Mouse (Mus musculus) embryonic facial prominence, embryonic 13.5 days (tissue): ENCODE results near the gene Mlh3. TPM values are rescaled to one million over a fixed set of nuclear protein-coding genes. Genes with fewer than 3 reads are reported as not detected.

Source experiments
- ATAC-seq: fragments of 200-750 bp; cut with Nextera tagmentation; 2 replicates; pipeline ENCODE4 v1.8.0; 2017; ENCODE audit warnings: low read depth; ENCODE audit not compliant: insufficient number of reproducible peaks, insufficient read depth, low FRiP score, low TSS enrichment
- H3K27ac ChIP-seq: fragments of 300-500 bp; sonication (generic); 2 replicates; pipeline ENCODE4 v1.5.1; 2015; ENCODE audit warnings: moderate library complexity, mild to moderate bottlenecking, inconsistent platforms
- H3K27me3 ChIP-seq: fragments of 300-500 bp; sonication (generic); 2 replicates; pipeline ENCODE4 v1.6.1; 2015; ENCODE audit warnings: mild to moderate bottlenecking, inconsistent platforms
- H3K36me3 ChIP-seq: fragments of 300-500 bp; sonication (generic); 2 replicates; pipeline ENCODE4 v1.6.1; 2015; ENCODE audit warnings: mild to moderate bottlenecking, inconsistent platforms
- H3K4me1 ChIP-seq: fragments of 300-500 bp; sonication (generic); 2 replicates; pipeline ENCODE4 v1.6.1; 2015; ENCODE audit warnings: inconsistent platforms
- H3K4me2 ChIP-seq: fragments of 300-500 bp; sonication (generic); 2 replicates; pipeline ENCODE4 v1.6.1; 2015; ENCODE audit warnings: moderate library complexity, mild to moderate bottlenecking, inconsistent platforms
- H3K4me3 ChIP-seq: fragments of 300-500 bp; sonication (generic); 2 replicates; pipeline ENCODE4 v1.5.1; 2015; ENCODE audit warnings: mild to moderate bottlenecking, inconsistent platforms
- H3K9ac ChIP-seq: fragments of 300-500 bp; sonication (generic); 2 replicates; pipeline ENCODE4 v1.6.1; 2015; ENCODE audit warnings: mild to moderate bottlenecking, inconsistent platforms
- H3K9me3 ChIP-seq: fragments of 300-500 bp; sonication (generic); 2 replicates; pipeline ENCODE4 v1.6.1; 2016; ENCODE audit warnings: inconsistent platforms
- WGBS: fragments of 180-500 bp; shearing (Covaris S2); methylation state at CpG from one replicate; pipeline ENCODE4 v1.1.7; 2015; ENCODE audit warnings: mixed read lengths; 5-methylcytosine and 5-hydroxymethylcytosine counted together
- polyA plus RNA-seq: library from polyadenylated mRNA; unstranded; fragments of >200 nt; fragmentation: Nextera tagmentation; extraction: Ambion mirVana; gene quantifications from 2 replicates; pipeline ENCODE4 v1.2.1, GENCODE M21; 2015

Gene Mlh3
- polyA plus RNA-seq, 1 experiment from 2014 or later = 9.2 TPM

DNA sequence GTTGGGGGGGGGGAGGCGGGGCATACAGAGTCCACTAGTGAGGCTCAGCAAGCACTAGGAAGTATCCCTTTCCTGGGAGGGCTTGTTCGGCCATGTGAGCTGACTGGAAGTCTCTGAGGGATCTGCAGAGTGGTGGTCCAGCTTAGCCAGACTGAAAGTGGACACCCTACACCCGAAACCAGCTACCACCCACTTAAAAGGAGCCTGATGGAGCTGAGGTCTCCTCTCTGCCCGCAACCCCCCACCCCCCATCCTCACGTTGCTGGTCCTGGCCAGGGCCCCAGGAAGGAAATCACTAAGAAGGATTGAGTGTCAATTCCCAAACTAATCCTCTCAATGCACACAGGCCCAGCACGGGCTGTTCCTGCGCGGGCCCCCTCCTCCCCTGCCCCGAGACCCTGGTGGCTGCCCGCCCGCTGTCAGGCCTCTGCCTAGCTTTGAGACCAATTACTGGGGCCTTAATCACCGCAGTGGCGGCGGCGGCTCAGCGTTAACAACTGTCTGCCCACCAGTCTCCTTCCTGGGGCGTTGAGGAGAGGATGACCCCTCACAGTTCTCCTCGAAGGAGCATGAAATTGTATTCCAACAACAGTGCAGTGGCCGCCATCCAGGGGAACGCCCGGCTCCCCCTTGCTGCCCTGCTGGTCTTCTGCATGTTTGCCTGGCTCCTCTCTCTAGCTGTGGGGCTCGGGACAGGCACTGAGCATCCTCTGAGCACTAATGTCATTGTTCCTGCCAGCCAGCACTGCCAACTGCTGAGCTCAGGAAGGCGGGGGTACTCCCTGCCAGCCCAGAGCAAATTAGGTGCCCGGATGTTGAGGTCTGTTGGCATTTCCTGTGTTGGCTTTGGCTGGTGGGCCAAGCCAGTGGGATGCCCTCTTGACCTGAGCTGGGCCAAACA is 69.2 kb downstream of the Mlh3 start:
- Histone ChIP-seq H3K4me1 (peaks cover 47% of the 10 kb centered on the region), H3K4me2 (peak overlapping the region; percentile 44), H3K4me3 (0 out of 2 replicates have a peak overlapping the region, but pooled peaks have one; percentile 2), H3K9me3 (no peaks in the 10 kb centered on the region), H3K27ac (peak overlapping the region; percentile 77; the same call in 1 of the 2 replicates), H3K9ac (peak overlapping the region; percentile 46), H3K27me3 (peaks cover 32% of the 10 kb centered on the region), H3K36me3 (no peaks in the 10 kb centered on the region)
- WGBS = 10% methylated on average over 24 of the region's 24 CpGs
- ATAC-seq = no peak

DNA sequence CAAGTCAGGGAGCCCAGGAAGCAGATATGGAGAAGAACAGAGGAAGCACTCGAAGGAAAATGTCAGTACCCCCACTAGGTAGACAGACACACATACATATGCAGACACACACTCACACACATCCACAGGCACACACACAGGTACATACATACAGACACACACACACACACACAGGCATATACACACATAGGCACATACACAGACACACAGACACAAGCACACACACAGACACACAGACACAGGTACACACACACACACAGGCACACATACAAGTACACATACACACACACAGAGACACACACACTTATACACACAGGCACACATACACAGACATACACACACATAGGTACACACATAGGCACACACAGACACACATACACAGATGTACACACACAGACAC is 70.4 kb downstream of the Mlh3 start:
- Histone ChIP-seq H3K4me1 (peaks cover 49% of the 10 kb centered on the region), H3K27me3 (peaks cover 35% of the 10 kb centered on the region), H3K36me3 (no peaks in the 10 kb centered on the region), H3K9me3 (no peaks in the 10 kb centered on the region), H3K4me2 (no peak overlapping the region), H3K4me3 (no peak overlapping the region), H3K27ac (no peak overlapping the region), H3K9ac (no peak overlapping the region)
- 72% methylated on average over 1 of the region's 1 CpGs for WGBS
- ATAC-seq = no peak

DNA sequence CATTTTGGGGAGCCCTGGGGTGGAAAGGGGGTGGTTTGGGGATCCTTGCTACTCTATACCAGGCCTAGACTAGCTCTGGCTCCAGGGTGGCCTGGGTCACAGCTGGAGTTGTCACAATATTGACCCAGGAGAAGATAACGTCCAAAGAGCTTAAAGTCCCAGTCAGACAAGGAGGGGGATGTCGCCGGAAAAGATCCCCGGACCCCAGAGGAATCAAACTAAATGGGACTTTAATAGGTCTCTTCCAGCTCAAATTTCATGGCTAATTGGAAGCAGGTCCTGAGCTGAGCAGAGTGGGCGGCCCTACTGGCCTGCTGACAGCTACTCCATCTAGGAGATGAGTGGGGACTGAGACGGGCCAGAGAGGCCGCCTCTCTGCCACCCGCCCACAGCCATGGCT is 72.5 kb downstream of the Mlh3 start:
- Histone ChIP-seq H3K4me3 (no peak overlapping the region), H3K9ac (no peak overlapping the region), H3K4me2 (peak overlapping the region; percentile 10; the same call in 1 of the 2 replicates), H3K9me3 (no peaks in the 10 kb centered on the region), H3K36me3 (no peaks in the 10 kb centered on the region), H3K4me1 (peaks cover 60% of the 10 kb centered on the region), H3K27ac (no peak overlapping the region), H3K27me3 (peaks cover 41% of the 10 kb centered on the region)
- ATAC-seq = no peak
- WGBS = 11% methylated on average over 8 of the region's 8 CpGs

DNA sequence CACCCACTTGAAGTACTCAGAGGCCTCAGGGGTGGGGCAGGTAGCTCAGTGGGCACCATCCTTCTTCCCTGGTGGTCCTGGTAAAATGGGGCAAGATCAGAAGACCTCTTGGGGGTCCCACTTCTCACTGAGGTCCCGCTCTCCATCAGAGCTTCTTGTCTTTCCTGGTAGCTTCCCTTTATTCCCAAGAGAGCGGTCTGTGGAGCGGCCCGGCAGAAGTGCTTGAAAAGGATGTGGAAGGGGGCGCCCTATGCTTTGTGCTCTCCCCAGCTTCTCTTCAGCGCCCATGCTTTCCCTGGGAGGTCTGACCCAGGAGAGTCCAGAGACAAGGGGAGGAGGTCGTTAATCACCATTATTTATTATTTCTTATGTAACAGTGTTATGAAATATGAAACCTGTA is 73.0 kb downstream of the Mlh3 start:
- Histone ChIP-seq H3K36me3 (no peaks in the 10 kb centered on the region), H3K4me2 (no peak overlapping the region), H3K27me3 (peaks cover 45% of the 10 kb centered on the region), H3K4me1 (peaks cover 66% of the 10 kb centered on the region), H3K9me3 (no peaks in the 10 kb centered on the region), H3K27ac (no peak overlapping the region), H3K4me3 (no peak overlapping the region), H3K9ac (no peak overlapping the region)
- WGBS = 64% methylated on average over 7 of the region's 7 CpGs
- no peak for ATAC-seq

DNA sequence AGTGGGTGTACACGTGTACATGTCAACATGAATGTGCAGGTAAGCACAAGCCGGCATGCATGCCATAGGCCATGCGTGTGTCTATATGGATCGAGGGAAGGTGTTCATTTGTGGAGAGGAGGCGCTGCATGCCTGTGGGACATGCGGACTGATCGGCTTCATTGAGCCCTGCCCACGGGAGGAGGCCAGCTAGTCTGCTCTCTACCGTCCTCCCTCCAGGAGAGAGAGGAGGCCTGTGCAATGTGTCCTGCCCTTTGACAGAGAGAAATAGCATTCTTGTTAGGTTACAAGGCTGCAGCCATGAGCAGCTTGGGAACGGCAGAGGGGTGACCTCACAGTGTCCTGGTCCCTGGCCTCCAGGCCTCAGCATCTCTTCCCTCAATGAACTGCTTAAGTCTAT is 74.2 kb downstream of the Mlh3 start:
- Histone ChIP-seq H3K4me1 (peaks cover 58% of the 10 kb centered on the region), H3K9me3 (no peaks in the 10 kb centered on the region), H3K27ac (no peak overlapping the region), H3K36me3 (no peaks in the 10 kb centered on the region), H3K4me3 (no peak overlapping the region), H3K9ac (no peak overlapping the region), H3K27me3 (peaks cover 39% of the 10 kb centered on the region), H3K4me2 (no peak overlapping the region)
- no peak for ATAC-seq
- WGBS = 83% methylated on average over 10 of the region's 10 CpGs

DNA sequence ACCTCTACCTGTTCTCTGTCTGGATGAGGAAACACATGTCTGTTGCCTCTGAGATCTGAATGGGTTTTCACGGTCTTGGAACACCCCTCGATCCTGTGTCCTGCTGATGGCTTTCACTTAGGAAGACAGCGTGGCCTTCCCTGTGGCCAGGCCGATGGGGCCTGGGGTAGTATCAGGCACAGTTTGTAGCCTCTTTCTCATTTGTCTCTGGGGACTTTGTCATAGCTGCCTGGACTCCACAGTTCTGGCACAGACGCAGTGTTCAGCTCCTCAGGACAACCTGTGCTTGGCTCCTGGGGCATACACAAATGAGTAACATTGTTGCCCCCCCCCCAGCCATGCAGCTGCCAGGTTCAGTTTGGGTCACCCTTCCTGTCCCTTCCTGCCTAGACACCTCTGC is 75.3 kb downstream of the Mlh3 start:
- WGBS = 83% methylated on average over 5 of the region's 5 CpGs
- H3K27me3 ChIP-seq = peaks cover 35% of the 10 kb centered on the region
- no peak overlapping the region for H3K9ac ChIP-seq
- no peaks in the 10 kb centered on the region for H3K36me3 ChIP-seq
- H3K27ac ChIP-seq = no peak overlapping the region
- peaks cover 47% of the 10 kb centered on the region for H3K4me1 ChIP-seq
- no peak for ATAC-seq
- no peak overlapping the region for H3K4me3 ChIP-seq
- H3K4me2 ChIP-seq = no peak overlapping the region
- no peaks in the 10 kb centered on the region for H3K9me3 ChIP-seq

DNA sequence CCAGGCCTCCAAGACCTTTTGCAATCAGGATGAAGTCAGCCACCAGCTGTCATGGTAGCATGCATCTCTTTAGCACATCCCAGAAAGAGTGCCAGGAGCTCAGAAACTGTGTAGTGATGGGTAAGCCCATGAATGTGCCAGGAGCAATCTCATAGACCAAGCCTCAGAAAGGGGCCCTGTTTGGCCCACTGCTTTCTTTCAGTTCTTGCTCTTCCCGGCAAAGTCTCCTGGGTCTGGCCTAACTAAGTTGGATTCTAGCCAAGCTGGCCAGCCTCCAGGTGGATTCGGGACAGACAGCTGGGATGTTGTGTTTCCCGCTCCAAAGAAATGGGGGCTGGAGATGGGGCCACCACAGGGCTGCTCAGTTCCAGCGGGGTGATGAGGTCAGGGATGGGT is 75.8 kb downstream of the Mlh3 start:
- H3K9me3 ChIP-seq = no peaks in the 10 kb centered on the region
- no peak overlapping the region for H3K27ac ChIP-seq
- H3K36me3 ChIP-seq = no peaks in the 10 kb centered on the region
- H3K4me3 ChIP-seq = no peak overlapping the region
- peaks cover 45% of the 10 kb centered on the region for H3K4me1 ChIP-seq
- no peak overlapping the region for H3K4me2 ChIP-seq
- ATAC-seq = no peak
- WGBS = 42% methylated on average over 4 of the region's 4 CpGs
- H3K9ac ChIP-seq = no peak overlapping the region
- H3K27me3 ChIP-seq = peaks cover 31% of the 10 kb centered on the region

DNA sequence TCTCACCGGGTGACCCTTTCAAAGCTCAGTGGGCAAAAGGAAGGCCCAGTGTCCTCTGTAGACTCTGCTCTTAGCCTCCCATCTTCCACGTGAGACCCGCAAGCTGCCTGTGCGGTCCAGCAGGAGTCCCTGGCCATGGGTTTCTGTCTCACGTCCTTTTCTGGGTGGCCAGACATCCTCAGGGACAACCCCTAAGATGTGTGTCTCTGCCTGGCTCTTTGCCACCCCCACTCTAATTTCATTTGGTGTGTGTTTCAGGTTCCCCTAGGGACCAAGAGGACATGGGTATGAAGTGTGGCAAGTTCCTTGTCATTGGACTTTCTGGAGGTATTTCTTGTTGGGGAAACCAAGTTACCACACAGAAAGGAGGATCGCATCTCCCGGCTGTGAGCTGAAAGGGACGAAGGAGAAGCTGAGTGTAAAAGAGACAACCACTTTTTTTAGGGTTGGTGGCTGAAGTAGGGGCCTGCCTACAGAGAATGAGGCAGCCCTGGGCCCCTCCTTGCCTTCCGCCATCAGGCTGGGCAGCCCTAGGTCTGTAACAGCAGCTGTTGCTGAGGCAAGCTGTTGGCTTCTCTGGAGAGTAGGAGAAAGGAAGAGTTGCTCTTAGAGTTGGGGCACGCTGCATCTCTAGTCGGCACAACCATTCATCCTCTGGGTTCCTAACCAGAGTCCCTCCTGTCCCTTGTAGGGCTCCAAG is 76.3 kb downstream of the Mlh3 start:
- peaks cover 25% of the 10 kb centered on the region for H3K27me3 ChIP-seq
- ATAC-seq = no peak
- H3K4me1 ChIP-seq = peaks cover 40% of the 10 kb centered on the region
- H3K9me3 ChIP-seq = no peaks in the 10 kb centered on the region
- H3K4me3 ChIP-seq = no peak overlapping the region
- 89% methylated on average over 11 of the region's 11 CpGs for WGBS
- no peak overlapping the region for H3K9ac ChIP-seq
- no peaks in the 10 kb centered on the region for H3K36me3 ChIP-seq
- no peak overlapping the region for H3K27ac ChIP-seq
- H3K4me2 ChIP-seq = no peak overlapping the region

DNA sequence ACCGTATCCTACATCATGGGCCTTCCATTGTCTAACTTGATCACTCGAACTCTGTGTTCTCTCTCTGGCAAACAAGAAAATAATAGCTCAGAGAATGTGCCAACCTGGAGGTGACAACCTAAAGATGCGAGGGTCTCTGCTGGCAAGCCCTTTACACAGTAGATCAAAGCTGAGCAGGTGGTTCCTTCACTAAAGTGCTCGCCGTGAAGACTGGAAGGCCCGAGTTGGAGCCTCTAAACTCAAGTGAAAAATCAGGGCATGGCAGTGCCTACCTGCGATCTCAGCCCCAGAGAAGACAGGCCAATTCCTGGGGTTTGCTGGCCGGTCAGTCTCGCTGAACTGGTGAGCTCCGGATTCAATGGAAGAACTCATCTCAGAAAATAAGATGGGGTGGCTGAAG is 77.3 kb downstream of the Mlh3 start:
- WGBS = 81% methylated on average over 10 of the region's 10 CpGs
- H3K27ac ChIP-seq = no peak overlapping the region

DNA sequence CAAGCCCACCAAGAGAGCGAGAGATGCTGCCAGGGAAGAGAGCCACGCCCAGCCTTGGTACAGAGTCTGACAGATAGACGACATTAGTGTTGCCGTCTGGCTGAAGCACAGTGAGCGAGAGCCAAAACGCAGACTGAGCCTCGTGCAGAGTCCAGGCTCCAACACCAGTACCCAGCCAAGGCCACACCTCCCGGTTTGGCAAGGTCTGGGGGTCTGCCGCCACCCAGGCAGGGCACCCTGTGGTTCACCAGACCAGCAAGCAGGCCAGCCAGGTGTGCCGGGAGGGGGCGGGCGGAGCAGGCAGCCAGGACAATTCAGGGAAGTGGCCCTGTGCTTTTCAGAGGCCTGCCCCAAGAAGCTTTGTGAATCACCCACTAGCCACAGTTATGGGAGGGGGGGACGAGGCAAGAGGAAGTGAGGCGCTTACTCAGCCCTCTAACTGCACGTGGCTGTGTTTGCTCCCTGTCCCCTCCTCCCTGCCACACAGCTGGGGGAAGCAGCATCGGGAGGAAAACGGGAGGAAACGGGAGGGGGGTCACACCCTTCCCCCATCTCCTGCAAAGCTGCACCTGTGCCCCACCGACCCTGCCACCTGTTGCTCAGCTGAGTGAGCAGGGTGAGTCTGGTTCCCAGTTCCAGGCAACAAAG is 77.8 kb downstream of the Mlh3 start:
- no peak overlapping the region for H3K4me3 ChIP-seq
- peaks cover 30% of the 10 kb centered on the region for H3K4me1 ChIP-seq
- H3K9me3 ChIP-seq = no peaks in the 10 kb centered on the region
- no peak overlapping the region for H3K27ac ChIP-seq
- 28% methylated on average over 19 of the region's 19 CpGs for WGBS
- ATAC-seq = no peak
- H3K36me3 ChIP-seq = no peaks in the 10 kb centered on the region
- no peak overlapping the region for H3K4me2 ChIP-seq
- 0 out of 2 replicates have a peak overlapping the region, but pooled peaks have one; percentile 47 for H3K9ac ChIP-seq
- peaks cover 20% of the 10 kb centered on the region for H3K27me3 ChIP-seq

More for the DNA sequence above, 77.3 kb downstream of the Mlh3 start:
- Histone ChIP-seq H3K9me3 (no peaks in the 10 kb centered on the region), H3K4me3 (no peak overlapping the region), H3K27me3 (peaks cover 20% of the 10 kb centered on the region), H3K4me1 (peaks cover 36% of the 10 kb centered on the region), H3K9ac (no peak overlapping the region), H3K4me2 (no peak overlapping the region), H3K36me3 (no peaks in the 10 kb centered on the region)
- ATAC-seq = no peak

DNA sequence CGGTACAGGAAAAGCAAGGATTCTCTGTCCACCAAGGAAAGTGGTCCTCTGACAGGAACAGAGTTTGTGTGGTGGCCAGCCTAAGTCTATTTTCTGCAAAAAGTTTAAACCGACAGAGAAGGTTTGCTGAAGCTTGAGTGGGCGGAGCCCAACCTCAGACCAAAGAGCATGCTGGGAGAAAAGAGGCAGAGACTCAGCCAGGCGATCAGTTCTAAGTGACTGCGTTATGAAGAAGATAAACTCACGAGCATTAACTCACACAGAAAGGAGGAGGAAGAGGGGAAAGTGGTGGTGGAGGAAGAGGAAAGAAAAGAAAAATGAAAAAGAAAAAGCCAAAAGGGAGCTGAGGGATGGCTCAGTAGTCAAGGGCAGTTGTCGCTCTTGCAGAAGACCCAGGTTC is 80.1 kb downstream of the Mlh3 start:
- WGBS = 76% methylated on average over 7 of the region's 7 CpGs
- Histone ChIP-seq H3K4me3 (no peak overlapping the region), H3K9ac (no peak overlapping the region), H3K9me3 (no peaks in the 10 kb centered on the region), H3K27ac (no peak overlapping the region), H3K36me3 (no peaks in the 10 kb centered on the region), H3K27me3 (peaks cover 11% of the 10 kb centered on the region), H3K4me1 (peaks cover 27% of the 10 kb centered on the region), H3K4me2 (no peak overlapping the region)
- no peak for ATAC-seq
